Mouse (Mus musculus) liver, postnatal 0 days (tissue): ENCODE data around the gene Adgrg6. TPM values are rescaled to one million over a fixed set of nuclear protein-coding genes. Genes with fewer than 3 reads are reported as not detected.

ENCODE experiments used
- ATAC-seq: fragments of 200-750 bp; cut with Nextera tagmentation; 2 replicates; pipeline ENCODE4 v1.8.0; 2017; ENCODE audit warnings: mild to moderate bottlenecking, moderate library complexity
- DNase-seq: peaks from one replicate; pipeline ENCODE4 v3.0.0-alpha.2; 2016
- H3K27ac ChIP-seq: fragments of 300-500 bp; sonication (generic); 2 replicates; pipeline ENCODE4 v1.5.1; 2014; ENCODE audit warnings: antibody characterized with exemption, moderate library complexity, mild to moderate bottlenecking, low read depth
- H3K27me3 ChIP-seq: fragments of 300-500 bp; sonication (generic); 2 replicates; pipeline ENCODE4 v1.6.1; 2014; ENCODE audit warnings: low read length, control low read depth, mixed read lengths; ENCODE audit not compliant: insufficient read depth
- H3K36me3 ChIP-seq: fragments of 300-500 bp; sonication (generic); replicated peaks from 2 replicates; pipeline ENCODE4 v1.6.1; 2014; ENCODE audit warnings: mild to moderate bottlenecking, control low read depth, low read length, moderate library complexity, mixed read lengths; ENCODE audit not compliant: insufficient read depth
- H3K4me1 ChIP-seq: fragments of 300-500 bp; sonication (generic); 2 replicates; pipeline ENCODE4 v1.6.1; 2014; ENCODE audit warnings: antibody characterized with exemption, mild to moderate bottlenecking, control low read depth; ENCODE audit not compliant: insufficient read depth
- H3K4me2 ChIP-seq: fragments of 300-500 bp; sonication (generic); 2 replicates; pipeline ENCODE4 v1.6.1; 2014; ENCODE audit warnings: low read depth, mild to moderate bottlenecking, low read length, moderate library complexity, mixed read lengths
- H3K4me3 ChIP-seq: fragments of 300-500 bp; sonication (generic); 2 replicates; pipeline ENCODE4 v1.5.1; 2014; ENCODE audit warnings: low read depth, low read length
- H3K9ac ChIP-seq: fragments of 300-500 bp; sonication (generic); replicated peaks from 2 replicates; pipeline ENCODE4 v1.6.1; 2014; ENCODE audit warnings: mild to moderate bottlenecking, moderate library complexity
- H3K9me3 ChIP-seq: fragments of 300-500 bp; sonication (generic); 2 replicates; pipeline ENCODE4 v1.6.1; 2016; ENCODE audit warnings: mild to moderate bottlenecking, control low read depth, low read length, mixed read lengths
- CTCF ChIP-seq: sonication (generic); IDR thresholded peaks from 2 replicates; pipeline ENCODE4 v1.5.1; 2016; ENCODE audit warnings: antibody characterized with exemption, low read depth
- EP300 ChIP-seq: IDR thresholded peaks from 2 replicates; pipeline ENCODE4 v1.6.1; 2016; ENCODE audit warnings: antibody characterized with exemption, low read depth, mild to moderate bottlenecking
- WGBS: fragments of 180-500 bp; shearing (Covaris S2); extraction: QIAGEN DNeasy Blood & Tissue Kit; methylation state at CpG from one replicate; pipeline ENCODE4 v1.1.7; 2014; ENCODE audit not compliant: insufficient replicate concordance; 5-methylcytosine and 5-hydroxymethylcytosine counted together
- polyA plus RNA-seq: library from polyadenylated mRNA; unstranded; fragments of >200 nt; fragmentation: Nextera tagmentation; extraction: Ambion mirVana; gene quantifications from 2 replicates; pipeline ENCODE4 v1.2.1, GENCODE M21; 2015

Adgrg6 gene
- polyA plus RNA-seq, 1 experiment from 2014 or later, result 0.39 TPM

- TF ChIP-seq CTCF (no peak), EP300 (no peak)
- H3K9ac ChIP-seq, result no peak overlapping the region
- no peak for DNase-seq
- H3K4me2 ChIP-seq, result no peak overlapping the region
- no peaks in the 10 kb centered on the region for H3K27me3 ChIP-seq
- H3K27ac ChIP-seq, result no peak overlapping the region
- H3K4me3 ChIP-seq, result no peak overlapping the region
- no peak for ATAC-seq
- no peaks in the 10 kb centered on the region for H3K36me3 ChIP-seq
- peaks cover 4% of the 10 kb centered on the region; the same call in 1 of the 2 replicates for H3K4me1 ChIP-seq
- no peaks in the 10 kb centered on the region for H3K9me3 ChIP-seq
- 65% methylated on average over 1 of the region's 1 CpGs for WGBS
Observed at GRCm38 (mm10) chr10:14476393-14476792, 69.1 kb downstream of the Adgrg6 start.

DNA sequence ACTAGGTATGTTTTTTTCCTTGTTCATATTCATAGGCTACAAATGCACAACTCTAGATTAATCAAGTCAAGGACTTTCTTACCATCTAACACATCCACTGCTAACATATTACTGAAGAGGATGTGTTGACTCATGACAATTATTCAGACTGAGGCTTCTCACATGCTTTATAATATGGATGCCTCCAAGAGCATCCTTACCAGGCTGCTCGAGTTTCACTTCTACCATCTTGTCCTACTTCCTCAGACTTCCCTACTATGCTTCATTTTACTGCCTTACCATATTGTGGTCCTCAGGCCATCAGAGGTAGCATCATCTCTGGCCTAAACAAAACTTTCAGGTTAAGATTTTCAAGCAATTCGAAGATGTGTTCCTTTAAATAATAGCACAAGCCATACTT, 69.8 kb downstream of the Adgrg6 start:
- H3K9ac ChIP-seq, result no peak overlapping the region
- no peak overlapping the region for H3K4me3 ChIP-seq
- H3K4me2 ChIP-seq, result no peak overlapping the region
- H3K27me3 ChIP-seq, result no peaks in the 10 kb centered on the region
- no peak for DNase-seq
- no peaks in the 10 kb centered on the region for H3K36me3 ChIP-seq
- 72% methylated on average over 2 of the region's 2 CpGs for WGBS
- ATAC-seq, result no peak
- TF ChIP-seq CTCF, result no peak
- TF ChIP-seq EP300, result no peak
- H3K9me3 ChIP-seq, result no peaks in the 10 kb centered on the region
- H3K4me1 ChIP-seq, result peaks cover 4% of the 10 kb centered on the region; the same call in 1 of the 2 replicates
- no peak overlapping the region for H3K27ac ChIP-seq

- H3K4me1 ChIP-seq, result peaks cover 4% of the 10 kb centered on the region; the same call in 1 of the 2 replicates
- no peaks in the 10 kb centered on the region for H3K27me3 ChIP-seq
- no peak overlapping the region for H3K27ac ChIP-seq
- H3K9ac ChIP-seq, result no peak overlapping the region
- WGBS, result 58% methylated on average over 8 of the region's 8 CpGs
- no peaks in the 10 kb centered on the region for H3K9me3 ChIP-seq
- H3K4me3 ChIP-seq, result no peak overlapping the region
- H3K4me2 ChIP-seq, result no peak overlapping the region
- TF ChIP-seq EP300, result no peak
- TF ChIP-seq CTCF, result no peak
- H3K36me3 ChIP-seq, result no peaks in the 10 kb centered on the region
- ATAC-seq (no peak), DNase-seq (no peak)
Observed at GRCm38 (mm10) chr10:14474541-14475305, 70.7 kb downstream of the Adgrg6 start.

DNA sequence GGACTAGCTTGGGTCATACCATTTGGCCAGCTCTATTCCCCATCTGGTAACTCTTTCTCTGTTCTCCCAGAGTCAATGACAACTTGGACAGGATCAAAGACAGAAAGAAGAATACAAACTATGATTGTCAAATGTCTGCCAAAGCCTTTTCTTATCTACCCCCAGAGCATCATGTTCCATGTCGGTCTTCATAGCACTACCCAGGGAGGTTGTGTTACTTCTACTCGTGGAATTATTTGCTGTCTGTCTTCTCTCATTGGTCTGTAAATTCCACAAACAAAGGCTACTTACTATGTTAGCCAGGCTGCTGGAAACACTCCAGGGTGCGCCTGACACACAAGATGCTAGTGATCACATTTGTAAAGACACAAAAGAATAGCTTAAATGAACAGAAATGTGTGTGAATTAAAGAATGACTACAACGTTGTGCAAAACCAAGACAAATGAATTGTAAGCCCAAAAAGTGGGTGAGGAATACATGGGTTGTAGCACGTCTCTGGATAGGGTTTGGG, 74.4 kb downstream of the Adgrg6 start:
- H3K36me3 ChIP-seq, result no peaks in the 10 kb centered on the region

DNA sequence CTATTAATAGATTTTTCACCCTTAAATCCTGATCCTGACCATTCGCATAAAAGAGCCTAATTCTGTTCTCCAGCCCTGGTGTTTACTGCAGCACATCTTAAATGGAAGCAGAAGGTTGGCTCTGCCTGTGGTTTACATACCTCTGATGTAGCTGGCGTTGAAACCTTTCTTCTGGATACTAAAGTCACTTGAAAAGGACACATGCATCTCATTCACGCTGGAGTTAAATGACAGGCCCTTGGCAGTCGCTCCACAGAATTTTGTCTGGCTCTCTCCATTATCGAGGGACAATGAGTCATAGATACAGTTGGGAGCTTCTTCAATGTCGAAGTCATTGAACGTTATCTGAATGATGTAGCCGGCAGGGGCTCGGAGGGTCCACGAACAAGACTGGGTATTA, 76.8 kb downstream of the Adgrg6 start:
- H3K36me3 ChIP-seq, result no peaks in the 10 kb centered on the region
- ATAC-seq (no peak), DNase-seq (no peak)
- H3K4me2 ChIP-seq, result no peak overlapping the region
- H3K27me3 ChIP-seq, result no peaks in the 10 kb centered on the region
- no peak for TF ChIP-seq CTCF
- H3K9ac ChIP-seq, result no peak overlapping the region
- no peak overlapping the region for H3K4me3 ChIP-seq
- no peaks in the 10 kb centered on the region for H3K4me1 ChIP-seq
- no peaks in the 10 kb centered on the region for H3K9me3 ChIP-seq
- no peak overlapping the region for H3K27ac ChIP-seq
- WGBS, result 73% methylated on average over 10 of the region's 10 CpGs

More for the DNA sequence above, 74.4 kb downstream of the Adgrg6 start:
- Histone ChIP-seq H3K4me3 (no peak overlapping the region), H3K9me3 (no peaks in the 10 kb centered on the region), H3K27me3 (no peaks in the 10 kb centered on the region), H3K9ac (no peak overlapping the region), H3K4me1 (peaks cover 4% of the 10 kb centered on the region; the same call in 1 of the 2 replicates), H3K4me2 (no peak overlapping the region), H3K27ac (no peak overlapping the region)
- no peak for DNase-seq
- 64% methylated on average over 5 of the region's 5 CpGs for WGBS
- TF ChIP-seq EP300 (no peak), CTCF (no peak)
- no peak for ATAC-seq

DNA sequence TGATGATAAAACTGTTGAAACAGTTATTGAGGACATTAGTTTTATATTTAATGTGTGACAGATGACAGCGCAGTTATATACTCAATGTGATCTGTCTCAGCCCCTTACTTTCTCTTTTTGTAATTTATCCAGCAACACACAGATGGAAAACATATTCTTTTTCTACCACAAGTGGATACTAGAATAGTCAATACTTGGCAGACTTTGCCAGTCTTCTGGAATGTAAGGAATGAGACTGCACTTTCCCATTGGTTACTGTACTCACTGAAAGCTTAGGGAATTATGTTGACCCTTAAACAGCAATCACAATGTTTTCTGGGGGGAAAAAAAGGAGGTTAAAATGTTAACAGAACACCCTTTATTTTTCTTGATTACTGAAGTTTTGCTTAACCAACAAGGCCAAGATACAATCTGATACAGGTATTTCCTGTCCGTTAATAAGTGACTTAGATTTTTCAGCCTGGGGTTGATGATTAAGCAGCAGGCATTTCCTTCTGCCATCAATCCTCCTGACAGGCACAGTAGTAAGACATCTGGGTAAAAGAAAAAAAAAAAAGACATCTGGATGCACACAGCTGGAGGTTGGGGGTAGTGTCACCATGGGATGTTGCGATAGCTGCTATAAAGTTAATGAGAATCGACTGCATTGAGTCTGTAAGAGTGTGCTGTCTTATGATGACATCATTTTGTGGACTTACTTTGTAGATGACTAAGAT, 81.5 kb downstream of the Adgrg6 start:
- Histone ChIP-seq H3K9me3 (no peaks in the 10 kb centered on the region), H3K36me3 (no peaks in the 10 kb centered on the region), H3K9ac (no peak overlapping the region), H3K4me3 (no peak overlapping the region), H3K4me2 (no peak overlapping the region), H3K27me3 (no peaks in the 10 kb centered on the region), H3K4me1 (no peaks in the 10 kb centered on the region; the same call in 1 of the 2 replicates), H3K27ac (no peak overlapping the region)
- TF ChIP-seq EP300 (no peak), CTCF (no peak)
- 53% methylated on average over 4 of the region's 4 CpGs for WGBS
- ATAC-seq (no peak), DNase-seq (no peak)
